Mouse (Mus musculus) myocyte (in vitro differentiated cells): ENCODE measurements around the gene Pmp22. TPM values are rescaled to one million over a fixed set of nuclear protein-coding genes. Genes with fewer than 3 reads are reported as not detected.

Experiments used
- H3K27me3 ChIP-seq: one replicate; pipeline ENCODE4 v1.6.1; 2011; ENCODE audit not compliant: control insufficient read depth, insufficient read depth, insufficient read length
- H3K36me3 ChIP-seq: one replicate; pipeline ENCODE4 v1.6.1; 2011; ENCODE audit not compliant: control insufficient read depth, insufficient read depth
- H3K4me2 ChIP-seq: one replicate; pipeline ENCODE4 v1.6.1; 2011; ENCODE audit warnings: low read depth, control low read depth
- H3K4me3 ChIP-seq: one replicate; pipeline ENCODE4 v1.5.1; 2011; ENCODE audit warnings: mild to moderate bottlenecking, control low read depth, moderate library complexity
- H3K79me2 ChIP-seq: one replicate; pipeline ENCODE4 v1.6.1; 2011; ENCODE audit not compliant: control insufficient read depth, insufficient read depth
- H3ac ChIP-seq: one replicate; pipeline ENCODE4 v1.6.1; 2011; ENCODE audit not compliant: control insufficient read depth, insufficient read length
- CEBPB ChIP-seq: IDR thresholded peaks from 2 replicates; pipeline ENCODE4 v1.6.1; 2011; ENCODE audit warnings: mild to moderate bottlenecking, moderate library complexity; ENCODE audit not compliant: poor library complexity, insufficient read depth, severe bottlenecking
- E2F4 ChIP-seq: IDR thresholded peaks from one replicate; pipeline ENCODE4 v1.6.1; 2011; ENCODE audit warnings: mild to moderate bottlenecking, control low read depth, moderate library complexity; ENCODE audit not compliant: insufficient read depth
- MAX ChIP-seq: IDR thresholded peaks from one replicate; pipeline ENCODE4 v1.6.1; 2011; ENCODE audit warnings: low read depth, mild to moderate bottlenecking, control low read depth
- MYOD1 ChIP-seq, 3 experiments: IDR thresholded peaks; one replicate each; pipeline ENCODE4 v1.6.1; 2011; ENCODE audit warnings: control low read depth in 2 of 3, low read depth in 2 of 3, mild to moderate bottlenecking in 2 of 3, moderate library complexity in 1 of 3; ENCODE audit not compliant: insufficient read length in 2 of 3, control insufficient read depth in 1 of 3
- MYOG ChIP-seq, 3 experiments: IDR thresholded peaks; one replicate each; pipeline ENCODE4 v1.6.1; 2011; ENCODE audit warnings: control low read depth in 2 of 3, low read depth in 2 of 3, mild to moderate bottlenecking in 2 of 3; ENCODE audit not compliant: insufficient read length in 2 of 3, control insufficient read depth in 1 of 3, insufficient read depth in 1 of 3
- POLR2A ChIP-seq: IDR thresholded peaks from one replicate; pipeline ENCODE4 v1.6.1; 2011; ENCODE audit warnings: low read depth, mild to moderate bottlenecking, control low read depth, moderate library complexity; ENCODE audit not compliant: insufficient read length
- POLR2AphosphoS2 ChIP-seq: IDR thresholded peaks from one replicate; pipeline ENCODE4 v1.6.1; 2011; ENCODE audit warnings: low read depth, control low read depth; ENCODE audit not compliant: insufficient read length
- REST ChIP-seq: IDR thresholded peaks from one replicate; pipeline ENCODE4 v1.6.1; 2011; ENCODE audit warnings: mild to moderate bottlenecking, control low read depth, moderate library complexity; ENCODE audit not compliant: insufficient read depth, insufficient read length
- SRF ChIP-seq: IDR thresholded peaks from one replicate; pipeline ENCODE4 v1.6.1; 2011; ENCODE audit warnings: low read depth; ENCODE audit not compliant: control insufficient read depth, insufficient read length
- TCF12 ChIP-seq: IDR thresholded peaks from one replicate; pipeline ENCODE4 v1.6.1; 2011; ENCODE audit warnings: mild to moderate bottlenecking, control low read depth; ENCODE audit not compliant: poor library complexity, insufficient read depth, severe bottlenecking
- TCF3 ChIP-seq: IDR thresholded peaks from one replicate; pipeline ENCODE4 v1.6.1; 2011; ENCODE audit warnings: low read depth, control low read depth; ENCODE audit not compliant: insufficient read length
- USF1 ChIP-seq: IDR thresholded peaks from one replicate; pipeline ENCODE4 v1.6.1; 2011; ENCODE audit warnings: low read depth, mild to moderate bottlenecking, control low read depth, moderate library complexity
- polyA plus RNA-seq: library from polyadenylated mRNA; unstranded; fragments of >200 nt; fragmentation: generic; extraction: Trizol; gene quantifications from one replicate; pipeline ENCODE4 v1.2.1, GENCODE M21; 2012; ENCODE audit warnings: missing spikeins

The Pmp22 gene
- polyA plus RNA-seq, 1 experiment, result 74.6 TPM

DNA sequence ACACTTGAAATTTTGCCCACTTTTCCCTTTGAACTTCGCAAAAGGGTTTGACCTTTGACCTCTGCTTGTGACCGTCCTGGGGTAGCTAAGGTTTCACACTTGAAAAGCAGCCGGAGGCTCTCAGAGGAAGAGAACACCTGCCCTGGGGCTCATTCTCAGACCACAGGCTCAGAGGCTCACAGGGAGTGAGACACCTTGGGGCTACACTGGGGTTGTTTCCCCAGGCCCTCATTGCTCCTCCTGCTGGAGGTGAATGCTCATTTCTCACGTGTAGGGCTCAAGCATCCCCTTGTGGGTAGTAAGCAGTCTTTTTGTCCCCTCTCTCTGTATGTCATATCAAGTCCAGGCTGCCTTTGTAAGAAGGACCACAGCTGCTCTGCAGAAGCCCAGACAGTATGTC lies 4.5 kb upstream of the Pmp22 start:
- H3K4me2 ChIP-seq, result no peak overlapping the region
- no peaks in the 10 kb centered on the region for H3K79me2 ChIP-seq
- H3K27me3 ChIP-seq, result no peaks in the 10 kb centered on the region
- H3K4me3 ChIP-seq, result no peak overlapping the region
- no peaks in the 10 kb centered on the region for H3K36me3 ChIP-seq
- H3ac ChIP-seq, result no peak overlapping the region
- TF ChIP-seq POLR2AphosphoS2, result no peak

DNA sequence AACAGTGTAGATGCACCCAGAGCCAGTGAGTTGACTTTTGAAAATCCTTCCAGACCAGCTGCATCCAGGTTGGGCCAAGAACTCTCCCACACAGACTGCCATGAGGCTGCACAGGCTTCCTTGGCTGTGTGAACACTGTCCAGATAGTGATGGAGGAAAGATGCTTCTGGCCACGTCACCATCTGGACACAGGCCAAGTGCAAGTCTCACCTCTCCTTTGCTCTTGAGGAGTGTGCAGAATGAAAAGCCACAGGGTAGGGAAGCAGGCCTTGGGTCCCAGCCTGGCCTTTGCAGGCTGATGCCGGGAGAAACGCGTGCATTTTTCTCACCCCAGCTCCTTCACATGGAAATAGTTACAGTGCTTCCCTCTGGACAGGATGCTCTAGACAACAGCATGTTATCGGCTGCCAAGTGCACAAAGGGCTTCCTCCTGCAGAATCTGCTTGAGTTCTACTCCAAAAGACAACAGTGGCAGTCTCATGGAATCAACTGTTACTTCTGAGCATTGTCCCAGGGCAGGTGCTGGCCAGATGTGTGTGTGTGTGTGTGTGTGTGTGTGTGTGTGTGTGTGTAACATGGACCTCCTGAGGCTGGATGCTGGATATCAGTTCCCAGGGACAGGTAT lies 2.8 kb upstream of the Pmp22 start:
- H3K4me2 ChIP-seq, result no peak overlapping the region
- H3K79me2 ChIP-seq, result no peaks in the 10 kb centered on the region
- no peak overlapping the region for H3K4me3 ChIP-seq
- no peak for TF ChIP-seq E2F4
- no peak for TF ChIP-seq POLR2AphosphoS2
- TF ChIP-seq USF1, result no peak
- TF ChIP-seq CEBPB, result no peak
- no peak for TF ChIP-seq MYOD1 (IDR thresholded peaks at IDR 0.05; ENCODE audit: control insufficient read depth in 1 of 3, insufficient read length in 2 of 3, low read depth in 2 of 3)
- TF ChIP-seq TCF12, result no peak
- TF ChIP-seq TCF3, result no peak
- no peak for TF ChIP-seq MAX
- no peak for TF ChIP-seq REST
- TF ChIP-seq MYOG (IDR thresholded peaks at IDR 0.05; ENCODE audit: control insufficient read depth in 1 of 3, insufficient read depth in 1 of 3, insufficient read length in 2 of 3, low read depth in 2 of 3), result no peak
- no peak for TF ChIP-seq SRF
- TF ChIP-seq POLR2A, result no peak
- no peak overlapping the region for H3ac ChIP-seq
- H3K27me3 ChIP-seq, result no peaks in the 10 kb centered on the region
- no peaks in the 10 kb centered on the region for H3K36me3 ChIP-seq

DNA sequence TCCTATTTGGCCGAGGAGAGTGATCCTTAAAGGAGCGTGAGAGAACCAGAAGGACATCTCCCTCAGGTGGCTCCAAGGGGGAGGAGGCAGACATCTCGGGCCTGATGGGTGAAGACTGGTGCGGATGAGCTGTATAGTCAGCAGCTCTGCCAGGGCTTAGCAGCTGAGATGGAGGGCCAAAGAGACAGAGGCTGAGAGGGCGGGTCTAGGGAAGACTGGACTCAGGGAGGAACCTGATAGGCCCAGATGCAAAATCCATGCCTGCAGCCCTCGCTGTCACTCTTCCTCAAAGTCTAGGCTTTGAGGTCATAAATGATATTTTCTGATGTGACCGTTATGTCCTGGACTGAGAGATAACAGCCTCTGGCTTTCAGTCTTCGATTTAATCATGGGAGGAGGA lies 1.8 kb upstream of the Pmp22 start:
- TF ChIP-seq POLR2AphosphoS2, result no peak

DNA sequence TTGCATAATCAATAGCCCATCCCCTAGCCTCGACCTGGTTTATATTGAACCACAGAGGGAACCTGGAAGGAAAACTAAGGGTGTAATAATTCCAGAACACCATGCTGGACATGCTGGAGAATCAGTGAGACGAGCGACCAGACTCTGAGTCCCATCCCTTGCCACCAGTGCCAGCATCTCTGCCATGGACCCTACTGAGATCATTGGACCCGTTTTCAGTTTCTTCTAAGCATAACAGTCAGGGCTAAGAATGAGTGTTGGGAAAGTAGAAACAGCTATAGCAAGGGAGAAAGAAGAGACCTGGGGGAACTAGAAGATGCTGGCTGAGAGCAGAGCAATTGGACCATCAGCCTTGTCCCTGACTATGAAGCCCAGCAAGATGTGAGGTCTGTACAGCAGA lies 1.3 kb upstream of the Pmp22 start:
- no peak overlapping the region for H3K4me2 ChIP-seq
- no peaks in the 10 kb centered on the region for H3K36me3 ChIP-seq
- TF ChIP-seq TCF12 (no peak), MAX (no peak), SRF (no peak), USF1 (no peak), POLR2AphosphoS2 (no peak), CEBPB (no peak), E2F4 (no peak), POLR2A (no peak), REST (no peak), TCF3 (no peak), MYOG (IDR thresholded peaks at IDR 0.05; ENCODE audit: control insufficient read depth in 1 of 3, insufficient read depth in 1 of 3, insufficient read length in 2 of 3, low read depth in 2 of 3) (no peak), MYOD1 (IDR thresholded peaks at IDR 0.05; ENCODE audit: control insufficient read depth in 1 of 3, insufficient read length in 2 of 3, low read depth in 2 of 3) (no peak)
- H3K27me3 ChIP-seq, result no peaks in the 10 kb centered on the region
- H3K4me3 ChIP-seq, result no peak overlapping the region
- no peak overlapping the region for H3ac ChIP-seq
- H3K79me2 ChIP-seq, result no peaks in the 10 kb centered on the region

More for the DNA sequence above, 1.8 kb upstream of the Pmp22 start:
- Histone ChIP-seq H3ac (no peak overlapping the region), H3K4me2 (no peak overlapping the region), H3K27me3 (no peaks in the 10 kb centered on the region), H3K79me2 (no peaks in the 10 kb centered on the region), H3K4me3 (no peak overlapping the region), H3K36me3 (no peaks in the 10 kb centered on the region)

DNA sequence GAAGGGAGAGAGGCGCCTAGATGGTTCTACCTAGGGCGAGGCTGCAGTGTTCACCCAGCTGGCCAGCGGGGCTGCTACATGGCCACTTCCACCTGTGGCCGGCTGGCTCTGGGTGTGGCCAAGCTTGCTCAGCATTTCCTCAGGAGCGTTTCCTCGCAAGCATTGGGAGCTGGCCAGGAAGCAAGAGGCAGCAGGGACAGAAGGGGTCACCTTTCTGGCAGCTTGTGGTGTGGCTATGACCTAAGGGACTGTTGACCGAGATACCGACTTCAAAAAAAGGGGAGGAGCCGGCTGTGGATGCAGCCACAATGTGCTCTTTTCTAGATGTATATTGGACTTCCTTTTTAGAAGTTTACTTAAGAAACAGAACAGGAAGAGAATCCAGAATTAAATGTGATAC lies 593 bp downstream of the Pmp22 start:
- H3K4me3 ChIP-seq, result no peak overlapping the region
- H3K27me3 ChIP-seq, result no peaks in the 10 kb centered on the region
- TF ChIP-seq MYOG (IDR thresholded peaks at IDR 0.05; ENCODE audit: control insufficient read depth in 1 of 3, insufficient read depth in 1 of 3, insufficient read length in 2 of 3, low read depth in 2 of 3) (peak in 1 of 3 experiments; percentile 75), POLR2A (no peak), TCF3 (no peak), REST (no peak), SRF (no peak), POLR2AphosphoS2 (no peak), MAX (no peak), TCF12 (no peak), E2F4 (no peak), MYOD1 (IDR thresholded peaks at IDR 0.05; ENCODE audit: control insufficient read depth in 1 of 3, insufficient read length in 2 of 3, low read depth in 2 of 3) (peak in 1 of 3 experiments; percentile 55), CEBPB (no peak), USF1 (no peak)
- H3K36me3 ChIP-seq, result peaks cover 8% of the 10 kb centered on the region
- H3ac ChIP-seq, result no peak overlapping the region
- H3K79me2 ChIP-seq, result no peaks in the 10 kb centered on the region
- no peak overlapping the region for H3K4me2 ChIP-seq
